Mouse (Mus musculus): Measurements from ENCODE around the gene Herpud1.

Herpud1 gene

GRCm38 (mm10) chr8:94408443-94409080 is 22.3 kb downstream of the Herpud1 start:
- 73% methylated on average over 8 of the region's 8 CpGs for WGBS

GRCm38 (mm10) chr8:94409523-94409922 is 23.3 kb downstream of the Herpud1 start:
- WGBS, result 95% methylated on average over 7 of the region's 7 CpGs

- 85% methylated on average over 6 of the region's 6 CpGs for WGBS
These were observed 26.3 kb downstream of the Herpud1 start for GRCm38 (mm10) chr8:94412518-94412917.

- WGBS, result 93% methylated on average over 6 of the region's 6 CpGs
These were observed 27.3 kb downstream of the Herpud1 start for GRCm38 (mm10) chr8:94413509-94413908.

- WGBS, result 76% methylated on average over 2 of the region's 2 CpGs
These were observed 29.0 kb downstream of the Herpud1 start for GRCm38 (mm10) chr8:94415218-94415617.

GRCm38 (mm10) chr8:94418017-94418416 is 31.8 kb downstream of the Herpud1 start:
- WGBS, result 73% methylated on average over 9 of the region's 9 CpGs

GRCm38 (mm10) chr8:94422270-94422669 is 36.0 kb downstream of the Herpud1 start:
- 94% methylated on average over 4 of the region's 4 CpGs for WGBS

- 86% methylated on average over 10 of the region's 10 CpGs for WGBS
These were observed 41.7 kb downstream of the Herpud1 start for GRCm38 (mm10) chr8:94427953-94428352.

- WGBS, result 59% methylated on average over 4 of the region's 4 CpGs
These were observed 42.2 kb downstream of the Herpud1 start for GRCm38 (mm10) chr8:94428420-94428819.

GRCm38 (mm10) chr8:94429376-94429775 is 43.1 kb downstream of the Herpud1 start:
- WGBS, result 84% methylated on average over 7 of the region's 7 CpGs

- 90% methylated on average over 3 of the region's 3 CpGs for WGBS
These were observed 46.0 kb downstream of the Herpud1 start for GRCm38 (mm10) chr8:94432212-94432611.

GRCm38 (mm10) chr8:94433981-94434466 is 47.8 kb downstream of the Herpud1 start, which contains the start of gene Nlrc5:
Gene Nlrc5, plus strand, starts transcription at chr8:94434356.
- WGBS, result under 1% methylated on average over 29 of the region's 29 CpGs

- 90% methylated on average over 3 of the region's 3 CpGs for WGBS
These were observed 48.7 kb downstream of the Herpud1 start for GRCm38 (mm10) chr8:94434958-94435357.

GRCm38 (mm10) chr8:94435397-94436111 is 49.3 kb downstream of the Herpud1 start:
- WGBS, result 97% methylated on average over 15 of the region's 15 CpGs

- 95% methylated on average over 5 of the region's 5 CpGs for WGBS
These were observed 49.9 kb downstream of the Herpud1 start for GRCm38 (mm10) chr8:94436112-94436572.

- 87% methylated on average over 3 of the region's 3 CpGs for WGBS
These were observed 50.7 kb downstream of the Herpud1 start for GRCm38 (mm10) chr8:94436900-94437299.

- WGBS, result 95% methylated on average over 5 of the region's 5 CpGs
These were observed 52.4 kb downstream of the Herpud1 start for GRCm38 (mm10) chr8:94438659-94439058.

GRCm38 (mm10) chr8:94440389-94440788 is 54.2 kb downstream of the Herpud1 start:
- 96% methylated on average over 1 of the region's 1 CpGs for WGBS

- WGBS, result 94% methylated on average over 1 of the region's 1 CpGs
These were observed 55.4 kb downstream of the Herpud1 start for GRCm38 (mm10) chr8:94441686-94442085.

- WGBS, result 87% methylated on average over 3 of the region's 3 CpGs
These were observed 56.9 kb downstream of the Herpud1 start for GRCm38 (mm10) chr8:94443153-94443552.

GRCm38 (mm10) chr8:94444480-94444879 is 58.2 kb downstream of the Herpud1 start:
- WGBS, result 61% methylated on average over 2 of the region's 2 CpGs

Data from cerebral cortex, adult 2 months (tissue).